Mouse (Mus musculus) cortical plate, adult 2 months (tissue): Measurements from ENCODE around the gene Rpl10a.

Source experiments
- CTCF ChIP-seq: fragments of 200-500 bp; IDR thresholded peaks from 2 replicates; pipeline ENCODE4 v1.5.1; 2011; ENCODE audit warnings: mild to moderate bottlenecking, control low read depth, low read length; ENCODE audit not compliant: insufficient read depth; ENCODE audit errors: extremely low read depth
- POLR2A ChIP-seq: fragments of 200-500 bp; IDR thresholded peaks from 2 replicates; pipeline ENCODE4 v1.6.1; 2011; ENCODE audit warnings: mild to moderate bottlenecking, low read length, control low read depth; ENCODE audit not compliant: insufficient read depth; ENCODE audit errors: extremely low read depth

GRCm38 (mm10) chr17:28283199-28283598 lies 45.1 kb upstream of the Rpl10a start:
- no peak for TF ChIP-seq POLR2A
- no peak for TF ChIP-seq CTCF
